Mouse (Mus musculus) spleen, adult 2 months (tissue): ENCODE results near the gene Ankrd13a.

Source experiments
- CTCF ChIP-seq: fragments of 200-500 bp; IDR thresholded peaks from 2 replicates; pipeline ENCODE4 v1.5.1; 2011; ENCODE audit warnings: mild to moderate bottlenecking, inconsistent platforms; ENCODE audit not compliant: insufficient read depth, insufficient read length, insufficient replicate concordance; ENCODE audit errors: extremely low read depth
- POLR2A ChIP-seq: fragments of 200-500 bp; IDR thresholded peaks from 2 replicates; pipeline ENCODE4 v1.6.1; 2011; ENCODE audit warnings: low read depth, low read length, inconsistent platforms

- TF ChIP-seq CTCF (no peak), POLR2A (no peak)
Observed at GRCm38 (mm10) chr5:114784622-114785165, 10.2 kb downstream of the Ankrd13a start.
